Mouse (Mus musculus) layer of hippocampus, postnatal 10 days (tissue): ENCODE data around the gene Ttc21a. TPM values are rescaled to one million over a fixed set of nuclear protein-coding genes. Genes with fewer than 3 reads are reported as not detected.
"Not testable (repeated sequence)": the region's sequence is repeated elsewhere in the genome, so short reads cannot be mapped to it uniquely, and the experiment has no call there.

Experiments
- DNase-seq, 2 experiments: peaks; one replicate each; pipeline ENCODE4 v3.0.0; 2021; ENCODE audit warnings: low spot score in 2 of 2
- total RNA-seq, 2 experiments: library from RNA; stranded (reverse); gene quantifications; 2 replicates each; pipeline ENCODE4 v1.2.3; 2021

The Ttc21a gene
- total RNA-seq, 2 experiments from 2014 or later = 1.3 to 2.9 TPM

DNA sequence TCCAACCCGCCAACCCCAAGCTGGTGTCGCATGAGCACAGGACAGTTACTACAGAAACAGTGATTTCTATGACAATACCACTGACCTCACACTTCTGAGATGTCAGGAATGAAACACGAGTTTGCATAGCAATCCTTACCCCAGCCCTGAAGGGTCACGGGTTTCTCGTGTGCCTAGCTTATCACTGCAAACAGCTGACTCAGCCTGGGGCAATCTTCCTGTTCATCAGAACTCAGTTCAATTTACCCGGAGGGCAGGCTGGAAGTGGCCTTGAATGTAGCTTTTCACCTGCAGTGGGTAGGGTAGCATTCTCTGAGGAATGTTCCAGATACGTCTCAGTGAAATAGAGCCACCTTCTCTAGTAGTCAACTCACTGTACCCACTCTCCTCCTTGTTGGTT is 56.8 kb downstream of the Ttc21a start:
- DNase-seq = no peak

DNA sequence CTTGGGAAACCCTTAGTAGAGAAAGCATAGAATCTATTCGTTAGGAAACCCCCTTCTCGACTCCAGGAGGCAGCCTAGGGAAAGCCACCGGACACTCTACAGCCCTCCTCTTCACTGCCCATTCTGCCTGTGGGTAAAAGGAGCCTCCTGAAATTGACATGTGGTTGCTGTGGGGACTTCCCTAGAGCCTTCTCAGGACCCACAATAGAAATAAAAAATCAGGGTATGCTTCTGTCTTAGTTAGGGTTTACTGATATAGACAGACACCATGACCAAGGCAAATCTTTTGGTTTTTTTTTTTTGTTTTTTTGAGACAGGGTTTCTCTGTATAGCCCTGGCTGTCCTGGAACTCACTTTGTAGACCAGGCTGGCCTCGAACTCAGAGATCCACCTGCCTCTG is 58.7 kb downstream of the Ttc21a start:
- no peak for DNase-seq

- DNase-seq = no peak
Observed at GRCm38 (mm10) chr9:119998776-119999175, 61.4 kb downstream of the Ttc21a start.

DNA sequence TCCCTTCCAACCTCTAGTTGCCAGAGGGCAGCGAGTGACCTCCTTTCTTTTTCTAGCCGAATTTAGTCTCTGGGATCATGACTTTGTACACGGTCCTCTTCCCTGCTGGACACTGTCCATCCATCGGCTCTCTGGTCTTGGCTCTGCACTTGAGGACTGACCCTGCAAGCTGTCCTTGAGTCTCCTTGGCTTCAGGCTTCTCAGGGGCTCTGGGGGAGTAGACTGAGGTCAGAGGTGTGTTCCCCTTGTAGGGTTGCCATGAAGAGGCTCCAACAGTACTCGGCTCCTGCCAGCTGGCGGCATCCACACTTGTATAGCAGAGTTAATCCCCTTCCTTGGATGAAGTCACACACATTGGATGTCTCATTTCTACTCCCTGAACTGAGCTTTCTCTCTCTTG is 62.2 kb downstream of the Ttc21a start:
- DNase-seq = peak in 1 of 2 experiments; percentile 14

- DNase-seq = no peak
Observed at GRCm38 (mm10) chr9:120000761-120001160, 63.4 kb downstream of the Ttc21a start.

- peak in 1 of 2 experiments; percentile 56 for DNase-seq
Observed at GRCm38 (mm10) chr9:120001945-120002725, 64.7 kb downstream of the Ttc21a start.

- no peak for DNase-seq
Observed at GRCm38 (mm10) chr9:120002893-120003292, 65.5 kb downstream of the Ttc21a start.

DNA sequence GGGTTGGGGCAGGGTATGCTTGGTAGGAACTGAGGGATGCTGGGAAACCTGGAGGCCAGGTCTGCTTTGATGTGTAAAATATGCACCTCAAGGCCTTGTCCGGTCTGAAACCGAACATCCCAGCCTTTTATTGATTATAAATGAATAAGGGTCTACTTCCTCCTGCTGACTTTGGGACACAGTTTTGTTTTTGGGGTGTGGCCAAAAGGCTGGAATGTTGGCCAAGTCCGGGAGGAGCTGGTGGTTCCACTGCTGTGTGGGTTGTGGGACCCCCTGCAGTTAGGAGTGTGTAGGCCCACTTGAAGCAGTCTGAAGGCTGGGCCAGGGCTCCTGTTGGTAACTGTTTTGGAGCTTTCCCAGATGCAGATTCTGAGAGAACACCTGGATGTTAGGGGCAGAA is 68.5 kb downstream of the Ttc21a start:
- DNase-seq = no peak

GRCm38 (mm10) chr9:120007833-120008232 is 70.4 kb downstream of the Ttc21a start:
- no peak for DNase-seq

- no peak for DNase-seq
Observed at GRCm38 (mm10) chr9:120009226-120009841, 71.9 kb downstream of the Ttc21a start.

- DNase-seq = no peak
Observed at GRCm38 (mm10) chr9:120009871-120010270, 72.5 kb downstream of the Ttc21a start.

DNA sequence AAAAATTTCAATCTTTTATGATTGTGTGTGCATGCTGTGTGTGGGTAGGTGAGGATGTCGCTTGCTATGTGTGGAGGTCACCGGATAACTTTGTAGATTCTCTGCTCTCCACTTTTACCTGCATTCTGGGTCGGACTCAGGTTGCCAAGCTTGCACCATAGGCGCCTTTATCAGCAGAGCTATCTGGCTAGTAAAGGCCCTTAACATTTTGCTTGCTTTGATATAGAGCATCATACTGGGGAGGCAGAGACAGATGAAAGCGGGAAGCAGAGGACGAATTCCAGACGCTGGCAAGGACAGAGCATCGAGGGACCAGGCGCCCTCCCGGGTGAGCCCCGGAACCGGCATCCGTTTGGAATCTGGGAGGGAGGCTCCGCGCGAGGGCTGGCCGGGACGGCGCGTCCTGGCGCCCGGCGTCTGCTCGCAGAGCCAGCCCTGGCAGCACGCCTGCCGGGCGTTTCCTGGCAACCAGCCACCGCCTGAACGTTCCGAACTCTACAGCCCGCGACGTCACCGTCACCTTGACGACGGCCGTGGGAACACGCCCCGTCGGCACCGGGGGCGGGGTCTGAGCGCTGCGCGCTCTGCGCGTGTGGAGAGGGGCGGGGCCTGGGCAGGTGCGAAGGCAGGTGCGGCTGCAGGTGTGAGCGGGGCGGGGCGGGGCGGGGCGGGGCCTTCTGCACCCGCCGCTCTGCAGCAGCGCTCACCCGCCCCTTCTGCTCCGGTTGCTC is 73.5 kb downstream of the Ttc21a start:
- DNase-seq = peak; percentile 99

- DNase-seq = peak; percentile 75 to 79
Observed at GRCm38 (mm10) chr9:120011533-120011932, 74.1 kb downstream of the Ttc21a start.

DNA sequence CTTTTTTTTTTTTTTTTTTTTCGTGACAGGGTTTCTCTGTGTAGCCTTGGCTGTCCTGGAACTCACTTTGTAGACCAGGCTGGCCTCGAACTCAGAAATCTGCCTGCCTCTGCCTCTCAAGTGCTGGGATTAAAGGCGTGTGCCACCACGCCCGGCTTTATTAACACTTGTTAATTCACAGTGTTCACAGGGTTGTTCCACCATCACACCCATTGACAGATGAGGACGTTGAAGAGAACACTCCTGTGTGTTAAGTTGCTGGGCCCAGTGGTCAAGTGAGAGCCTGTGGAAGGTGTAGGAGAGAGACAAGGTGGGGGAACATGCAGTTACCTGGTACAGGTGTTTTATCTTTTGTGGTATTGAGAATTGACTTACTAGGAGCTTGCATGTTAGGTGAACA is 74.8 kb downstream of the Ttc21a start:
- not testable (repeated sequence) for DNase-seq

DNA sequence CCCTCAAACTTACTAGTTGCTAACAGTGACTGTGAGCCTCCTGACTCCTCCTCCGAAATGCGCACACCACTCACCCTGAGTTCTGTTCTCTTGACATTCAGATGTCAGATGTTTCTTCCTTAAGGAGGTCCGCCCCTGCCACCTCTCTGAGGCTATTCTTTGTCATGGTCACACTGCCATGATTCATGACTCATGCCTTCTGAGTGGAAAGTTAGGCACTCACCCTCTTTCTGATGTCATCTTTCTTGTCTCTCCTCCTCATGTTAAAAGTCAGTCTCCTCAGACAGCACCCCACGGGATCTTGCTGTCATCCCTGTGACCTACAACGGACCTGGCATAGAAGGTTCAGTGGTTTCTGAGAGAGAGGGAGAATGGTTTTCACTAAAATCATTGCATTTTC is 75.4 kb downstream of the Ttc21a start:
- no peak for DNase-seq

DNA sequence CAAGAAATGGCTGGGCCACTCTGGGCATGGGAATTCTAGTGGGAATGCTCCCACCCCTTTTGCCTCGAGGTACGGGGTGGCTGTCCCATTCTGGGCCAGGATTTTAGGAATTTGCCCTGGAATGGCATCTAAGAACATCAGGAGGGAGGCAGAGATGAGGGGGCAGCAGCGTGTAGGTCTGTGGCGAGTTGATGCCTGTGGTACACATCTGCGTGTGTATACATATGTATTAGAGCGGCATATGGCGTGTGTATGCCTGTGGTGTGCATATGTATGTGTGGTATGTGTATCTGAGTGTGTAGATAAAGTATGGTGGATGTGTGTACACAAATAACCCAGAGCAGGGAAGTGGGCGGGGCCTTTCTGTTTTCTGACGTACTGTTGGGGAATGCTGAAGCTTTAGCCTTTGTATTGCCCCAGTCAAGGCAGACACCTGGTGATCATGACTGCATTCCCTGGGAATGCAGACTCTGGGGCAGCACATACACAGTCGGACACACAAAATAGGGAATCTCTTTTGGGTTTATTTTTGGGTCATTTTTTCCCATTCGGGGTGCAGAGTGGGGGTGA is 75.9 kb downstream of the Ttc21a start:
- no peak for DNase-seq

DNA sequence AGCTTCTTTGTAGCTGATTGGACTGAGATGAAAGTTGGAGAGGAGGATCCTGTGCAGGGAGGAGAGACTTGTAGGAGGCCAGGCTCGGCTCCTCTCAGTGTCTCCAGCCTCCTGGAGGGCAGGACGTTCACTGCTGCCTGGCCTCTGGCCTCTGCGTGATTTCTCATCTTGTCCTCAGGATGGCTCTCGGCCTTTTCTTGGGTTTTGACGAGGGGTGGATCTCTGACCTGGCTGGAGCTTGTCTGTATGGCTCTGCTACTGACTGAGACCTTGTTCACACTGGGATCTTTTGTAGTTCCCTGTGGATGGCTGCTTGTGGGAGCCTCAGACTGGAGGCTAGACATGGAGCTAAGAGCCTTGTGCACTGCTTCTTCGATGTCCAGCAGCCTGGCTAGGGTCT is 77.4 kb downstream of the Ttc21a start:
- no peak for DNase-seq

DNA sequence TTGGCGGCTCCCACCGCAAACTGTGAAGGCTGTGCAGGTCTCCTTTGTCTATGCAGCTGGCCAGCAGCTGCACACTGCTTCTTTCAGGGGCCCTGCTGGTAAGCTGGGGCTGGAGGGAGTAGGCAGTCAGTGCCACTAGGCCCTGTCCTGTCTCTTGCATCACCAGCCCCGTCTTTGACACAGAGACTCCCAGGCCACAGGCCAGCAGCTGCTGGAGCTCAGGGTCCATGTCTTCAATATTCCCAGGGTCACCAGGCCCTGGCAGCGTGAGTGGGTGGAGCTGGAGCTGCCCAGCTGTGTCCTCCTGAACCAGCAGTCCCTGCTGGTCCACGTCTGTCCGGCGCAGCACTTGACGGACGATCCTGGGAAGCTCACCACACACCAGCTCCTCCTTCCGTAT is 79.5 kb downstream of the Ttc21a start:
- DNase-seq = no peak
